Mouse (Mus musculus) liver, adult 2 months (tissue): ENCODE measurements around the gene Prdx4. TPM values are rescaled to one million over a fixed set of nuclear protein-coding genes. Genes with fewer than 3 reads are reported as not detected.
A peak's percentile ranks its signal among the peaks of the same experiment; 100 is the strongest.

Experiments used
- DNase-seq: peaks from one replicate; pipeline ENCODE4 v3.0.0-alpha.2; 2011; ENCODE audit warnings: low read depth, low spot score; ENCODE audit errors: extremely low read depth
- H3K27ac ChIP-seq: fragments of 200-500 bp; replicated peaks from 2 replicates; pipeline ENCODE4 v1.5.1; 2012; ENCODE audit warnings: low read depth, mild to moderate bottlenecking, control low read depth, inconsistent platforms, low read length; ENCODE audit not compliant: insufficient read depth
- H3K27me3 ChIP-seq: fragments of 200-500 bp; 2 replicates; pipeline ENCODE4 v1.6.1; 2012; ENCODE audit warnings: mild to moderate bottlenecking, moderate library complexity, low read length, inconsistent platforms; ENCODE audit not compliant: control insufficient read depth, insufficient read depth
- H3K36me3 ChIP-seq: fragments of 200-500 bp; 2 replicates; pipeline ENCODE4 v1.6.1; 2012; ENCODE audit warnings: low read length, inconsistent platforms; ENCODE audit not compliant: control insufficient read depth, insufficient read depth
- H3K4me1 ChIP-seq: fragments of 200-500 bp; 2 replicates; pipeline ENCODE4 v1.6.1; 2011; ENCODE audit warnings: low read length; ENCODE audit not compliant: control insufficient read depth, insufficient read depth
- H3K4me3 ChIP-seq: fragments of 200-500 bp; 2 replicates; pipeline ENCODE4 v1.5.1; 2011; ENCODE audit warnings: low read depth, mild to moderate bottlenecking, control low read depth, low read length, moderate library complexity; ENCODE audit not compliant: insufficient read depth
- H3K79me2 ChIP-seq: fragments of 200-500 bp; 2 replicates; pipeline ENCODE4 v1.6.1; 2012; ENCODE audit warnings: inconsistent platforms, mild to moderate bottlenecking, low read length, moderate library complexity; ENCODE audit not compliant: control insufficient read depth, insufficient read depth
- H3K9ac ChIP-seq: fragments of 200-500 bp; 2 replicates; pipeline ENCODE4 v1.6.1; 2012; ENCODE audit warnings: low read depth, mild to moderate bottlenecking, control low read depth, inconsistent platforms, low read length
- CTCF ChIP-seq: fragments of 200-500 bp; IDR thresholded peaks from 2 replicates; pipeline ENCODE4 v1.5.1; 2011; ENCODE audit warnings: low read depth, low read length, control low read depth
- POLR2A ChIP-seq: fragments of 200-500 bp; IDR thresholded peaks from 2 replicates; pipeline ENCODE4 v1.6.1; 2011; ENCODE audit warnings: low read length, control low read depth; ENCODE audit not compliant: insufficient read depth; ENCODE audit errors: extremely low read depth
- WGBS: fragments of 180-500 bp; shearing (Covaris S2); methylation state at CpG from one replicate; pipeline ENCODE4 v1.1.7; 2018; 5-methylcytosine and 5-hydroxymethylcytosine counted together
- polyA plus RNA-seq: library from polyadenylated mRNA; depleted of rRNA; stranded (reverse); fragments of >200 nt; gene quantifications from 2 replicates; pipeline ENCODE4 v1.2.3, GENCODE M21; 2012
- total RNA-seq: library from RNA; depleted of rRNA; stranded (reverse); fragments of >200 nt; gene quantifications from 2 replicates; pipeline ENCODE4 v1.2.3, GENCODE M21; 2014

Gene Prdx4
- total and polyA plus RNA-seq, 2 experiments = 142 to 265 TPM

- H3K9ac ChIP-seq = peak overlapping the region; percentile 86
- WGBS = under 1% methylated on average over 38 of the region's 49 CpGs
- no peaks in the 10 kb centered on the region for H3K27me3 ChIP-seq
- H3K27ac ChIP-seq = peak overlapping the region; percentile 78
- peak; percentile 64 for DNase-seq
- peaks cover 1% of the 10 kb centered on the region; the same call in 1 of the 2 replicates for H3K36me3 ChIP-seq
- peak overlapping the region; percentile 94 for H3K4me3 ChIP-seq
- H3K4me1 ChIP-seq = no peaks in the 10 kb centered on the region
- TF ChIP-seq CTCF = no peak
- peak; percentile 46; the same call in 1 of the 2 replicates for TF ChIP-seq POLR2A
- no peaks in the 10 kb centered on the region for H3K79me2 ChIP-seq
Measured at GRCm38 (mm10) chrX:155337905-155338721, 2.4 kb downstream of the Prdx4 start.

DNA sequence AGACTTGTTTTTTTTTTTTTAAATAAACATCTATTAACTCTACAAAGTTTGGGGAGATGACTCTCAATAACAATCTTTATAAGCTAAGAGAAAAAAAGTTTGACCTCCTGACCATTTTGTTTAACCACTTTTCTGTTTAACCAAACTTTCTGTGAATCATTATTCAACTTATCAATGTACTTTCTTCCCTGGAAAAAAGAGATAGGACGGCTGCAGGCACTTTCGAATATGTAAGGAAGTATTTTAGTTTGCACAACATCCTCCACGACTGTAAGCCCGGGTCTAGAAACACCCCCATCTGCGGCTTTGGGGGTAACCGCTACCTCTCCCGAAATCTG is 3.0 kb downstream of the Prdx4 start:
- peak overlapping the region; percentile 86 for H3K9ac ChIP-seq
- 0% methylated on average over 7 of the region's 7 CpGs for WGBS
- no peaks in the 10 kb centered on the region for H3K4me1 ChIP-seq
- no peaks in the 10 kb centered on the region for H3K27me3 ChIP-seq
- H3K27ac ChIP-seq = peak overlapping the region; percentile 78
- DNase-seq = peak; percentile 63
- peak overlapping the region; percentile 94 for H3K4me3 ChIP-seq
- no peaks in the 10 kb centered on the region for H3K79me2 ChIP-seq
- no peak for TF ChIP-seq CTCF
- TF ChIP-seq POLR2A = no peak
- H3K36me3 ChIP-seq = peaks cover 4% of the 10 kb centered on the region; the same call in 1 of the 2 replicates

- WGBS = 34% methylated on average over 4 of the region's 4 CpGs
- Histone ChIP-seq H3K4me3 (no peak overlapping the region), H3K27me3 (no peaks in the 10 kb centered on the region), H3K9ac (no peak overlapping the region), H3K79me2 (no peaks in the 10 kb centered on the region), H3K27ac (no peak overlapping the region), H3K4me1 (no peaks in the 10 kb centered on the region), H3K36me3 (0 out of 2 replicates have a peak, but pooled peaks cover 2% of the 10 kb centered on the region)
- peak; percentile 13; the same call in 1 of the 2 replicates for TF ChIP-seq CTCF
- no peak for TF ChIP-seq POLR2A
- DNase-seq = peak; percentile 29
Measured at GRCm38 (mm10) chrX:155318005-155318404, 22.5 kb downstream of the Prdx4 start.

- WGBS = 94% methylated on average over 2 of the region's 2 CpGs
- no peaks in the 10 kb centered on the region for H3K27me3 ChIP-seq
Measured at GRCm38 (mm10) chrX:155306390-155306789, 34.2 kb downstream of the Prdx4 start.

DNA sequence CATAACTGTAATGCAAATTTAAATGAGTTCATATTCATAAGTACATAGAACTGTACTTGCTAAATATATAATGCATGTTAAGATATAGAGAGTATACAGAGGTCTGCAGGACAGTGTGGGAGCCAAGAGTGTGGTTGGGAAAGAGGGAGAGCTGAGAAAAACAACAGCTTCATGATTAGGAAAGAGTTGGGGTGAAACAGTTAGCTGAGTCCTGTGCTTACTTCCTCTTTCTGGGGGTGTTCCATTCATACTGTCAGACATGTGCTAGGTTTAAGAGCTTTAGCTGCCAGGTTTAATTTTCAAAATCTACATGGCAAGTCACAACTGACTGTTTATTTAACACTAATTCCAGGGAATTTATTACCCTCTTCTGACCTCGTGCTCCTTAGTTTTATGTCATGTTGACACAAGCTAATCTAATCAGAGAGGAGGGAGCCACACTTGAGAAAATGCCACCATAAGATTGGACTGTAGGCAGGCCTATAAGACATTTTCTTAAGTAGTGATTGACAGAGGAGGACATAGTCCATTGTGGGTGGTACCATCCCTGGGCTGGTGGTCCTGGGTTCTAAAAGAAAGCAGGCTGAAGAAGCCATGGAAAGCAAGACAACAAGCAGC is 60.0 kb downstream of the Prdx4 start:
- no peak for TF ChIP-seq POLR2A
- no peak for TF ChIP-seq CTCF
- no peak overlapping the region for H3K9ac ChIP-seq
- no peaks in the 10 kb centered on the region for H3K79me2 ChIP-seq
- H3K4me1 ChIP-seq = no peaks in the 10 kb centered on the region
- no peaks in the 10 kb centered on the region for H3K27me3 ChIP-seq
- DNase-seq = peak; percentile 1
- H3K27ac ChIP-seq = no peak overlapping the region
- 33% methylated on average over 1 of the region's 1 CpGs for WGBS
- H3K4me3 ChIP-seq = no peak overlapping the region
- no peaks in the 10 kb centered on the region for H3K36me3 ChIP-seq

More at GRCm38 (mm10) chrX:155306390-155306789, 34.2 kb downstream of the Prdx4 start:
- Histone ChIP-seq H3K79me2 (no peaks in the 10 kb centered on the region), H3K36me3 (no peaks in the 10 kb centered on the region), H3K9ac (no peak overlapping the region), H3K27ac (no peak overlapping the region), H3K4me1 (no peaks in the 10 kb centered on the region), H3K4me3 (no peak overlapping the region)
- peak; percentile 3 for DNase-seq
- TF ChIP-seq CTCF = no peak
- no peak for TF ChIP-seq POLR2A
